Mouse (Mus musculus) hindbrain, embryonic 15.5 days (tissue): ENCODE results near the gene Alg14. TPM values are rescaled to one million over a fixed set of nuclear protein-coding genes. Genes with fewer than 3 reads are reported as not detected.
A peak's percentile ranks its signal among the peaks of the same experiment; 100 is the strongest.

Experiments used
- ATAC-seq: fragments of 200-750 bp; cut with Nextera tagmentation; 2 replicates; pipeline ENCODE4 v1.8.0; 2017; ENCODE audit warnings: low read depth, moderate number of reproducible peaks, moderate TSS enrichment; ENCODE audit not compliant: low FRiP score
- H3K27ac ChIP-seq: fragments of 300-500 bp; sonication (generic); replicated peaks from 2 replicates; pipeline ENCODE4 v1.5.1; 2015; ENCODE audit warnings: mild to moderate bottlenecking, inconsistent platforms
- H3K27me3 ChIP-seq: fragments of 300-500 bp; sonication (generic); 2 replicates; pipeline ENCODE4 v1.6.1; 2015; ENCODE audit warnings: control low read depth, inconsistent platforms
- H3K36me3 ChIP-seq: fragments of 300-500 bp; sonication (generic); 2 replicates; pipeline ENCODE4 v1.6.1; 2015; ENCODE audit warnings: control low read depth, inconsistent platforms
- H3K4me1 ChIP-seq: fragments of 300-500 bp; sonication (generic); replicated peaks from 2 replicates; pipeline ENCODE4 v1.6.1; 2015; ENCODE audit warnings: control low read depth, inconsistent platforms
- H3K4me2 ChIP-seq: fragments of 300-500 bp; sonication (generic); 2 replicates; pipeline ENCODE4 v1.6.1; 2015; ENCODE audit warnings: moderate library complexity, mild to moderate bottlenecking, inconsistent platforms
- H3K4me3 ChIP-seq: fragments of 300-500 bp; sonication (generic); 2 replicates; pipeline ENCODE4 v1.5.1; 2015; ENCODE audit warnings: mild to moderate bottlenecking, inconsistent platforms
- H3K9ac ChIP-seq: fragments of 300-500 bp; sonication (generic); 2 replicates; pipeline ENCODE4 v1.6.1; 2015; ENCODE audit warnings: inconsistent platforms
- H3K9me3 ChIP-seq: fragments of 300-500 bp; sonication (generic); 2 replicates; pipeline ENCODE4 v1.6.1; 2016; ENCODE audit warnings: control low read depth, inconsistent platforms
- WGBS: fragments of 180-500 bp; shearing (Covaris S2); methylation state at CpG from one replicate; pipeline ENCODE4 v1.1.7; 2015; 5-methylcytosine and 5-hydroxymethylcytosine counted together
- polyA plus RNA-seq: library from polyadenylated mRNA; unstranded; fragments of >200 nt; fragmentation: Nextera tagmentation; extraction: Ambion mirVana; gene quantifications from 2 replicates; pipeline ENCODE4 v1.2.1, GENCODE M21; 2015

Gene Alg14
- polyA plus RNA-seq, 1 experiment from 2014 or later, result 34.6 TPM

- Histone ChIP-seq H3K36me3 (no peaks in the 10 kb centered on the region), H3K9ac (no peak overlapping the region), H3K27ac (peak overlapping the region; percentile 59), H3K4me3 (no peak overlapping the region), H3K27me3 (no peaks in the 10 kb centered on the region), H3K4me2 (no peak overlapping the region), H3K4me1 (peaks cover 28% of the 10 kb centered on the region), H3K9me3 (no peaks in the 10 kb centered on the region)
- ATAC-seq, result peak; percentile 28; the same call in 1 of the 2 replicates
- 40% methylated on average over 8 of the region's 8 CpGs for WGBS
These were observed 52.7 kb downstream of the Alg14 start for GRCm38 (mm10) chr3:121344056-121344945.

- Histone ChIP-seq H3K27ac (0 out of 2 replicates have a peak overlapping the region, but pooled peaks have one; percentile 59), H3K36me3 (no peaks in the 10 kb centered on the region), H3K9ac (no peak overlapping the region), H3K27me3 (no peaks in the 10 kb centered on the region), H3K4me3 (no peak overlapping the region), H3K9me3 (no peaks in the 10 kb centered on the region), H3K4me1 (peaks cover 36% of the 10 kb centered on the region), H3K4me2 (no peak overlapping the region)
- ATAC-seq, result no peak
- 53% methylated on average over 11 of the region's 11 CpGs for WGBS
These were observed 53.5 kb downstream of the Alg14 start for GRCm38 (mm10) chr3:121344951-121345642.

DNA sequence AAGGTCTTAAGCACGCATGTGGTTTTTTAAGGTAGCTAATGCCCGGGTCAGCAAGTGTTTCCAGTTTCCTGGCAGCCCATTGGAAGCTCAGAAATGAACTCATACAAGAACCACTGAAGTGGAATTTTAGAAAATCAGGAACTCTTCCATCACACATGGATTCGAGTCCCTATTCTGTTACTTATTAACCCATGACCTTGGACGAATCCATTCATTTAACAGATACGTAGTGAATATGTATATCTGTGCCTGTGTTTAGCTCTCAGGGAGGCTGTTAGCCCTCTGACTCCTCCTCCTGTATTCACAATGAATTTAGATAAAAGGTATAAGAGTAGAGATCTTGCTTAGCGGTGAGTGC lies 54.0 kb downstream of the Alg14 start:
- 53% methylated on average over 6 of the region's 6 CpGs for WGBS
- Histone ChIP-seq H3K9ac (no peak overlapping the region), H3K4me2 (no peak overlapping the region), H3K4me3 (no peak overlapping the region), H3K9me3 (no peaks in the 10 kb centered on the region), H3K4me1 (peaks cover 38% of the 10 kb centered on the region), H3K27ac (no peak overlapping the region), H3K36me3 (no peaks in the 10 kb centered on the region), H3K27me3 (no peaks in the 10 kb centered on the region)
- no peak for ATAC-seq

GRCm38 (mm10) chr3:121346507-121347267 lies 55.1 kb downstream of the Alg14 start:
- Histone ChIP-seq H3K36me3 (no peaks in the 10 kb centered on the region), H3K9me3 (no peaks in the 10 kb centered on the region), H3K27me3 (no peaks in the 10 kb centered on the region), H3K4me1 (peaks cover 38% of the 10 kb centered on the region), H3K9ac (no peak overlapping the region), H3K4me2 (no peak overlapping the region), H3K27ac (no peak overlapping the region), H3K4me3 (no peak overlapping the region)
- ATAC-seq, result no peak
- WGBS, result 91% methylated on average over 12 of the region's 12 CpGs

DNA sequence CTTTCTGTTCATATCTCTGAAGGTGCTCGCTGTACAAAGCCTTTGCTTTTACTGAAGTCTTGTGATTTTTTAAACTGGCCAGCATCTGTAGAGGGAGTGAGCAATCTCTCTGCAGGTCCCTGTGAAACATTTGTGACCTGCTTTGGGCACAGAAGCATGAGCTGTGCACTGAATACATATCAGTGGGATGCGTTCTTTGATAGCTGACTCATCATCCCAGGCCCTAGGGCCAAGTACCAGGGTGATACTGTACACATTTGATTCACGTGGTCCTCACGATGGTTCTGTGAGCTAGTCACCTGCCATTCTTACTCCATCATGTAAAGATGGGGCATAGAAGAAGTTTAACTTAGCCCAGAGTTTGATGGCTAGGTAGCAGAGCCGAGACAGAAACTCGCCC lies 57.2 kb downstream of the Alg14 start:
- Histone ChIP-seq H3K9ac (no peak overlapping the region), H3K27me3 (no peaks in the 10 kb centered on the region), H3K27ac (0 out of 2 replicates have a peak overlapping the region, but pooled peaks have one; percentile 57), H3K4me3 (no peak overlapping the region), H3K9me3 (no peaks in the 10 kb centered on the region), H3K4me1 (peaks cover 38% of the 10 kb centered on the region), H3K36me3 (no peaks in the 10 kb centered on the region), H3K4me2 (no peak overlapping the region)
- WGBS, result 65% methylated on average over 6 of the region's 6 CpGs
- no peak for ATAC-seq

GRCm38 (mm10) chr3:121349334-121350169 lies 58.0 kb downstream of the Alg14 start:
- peaks cover 32% of the 10 kb centered on the region for H3K4me1 ChIP-seq
- 35% methylated on average over 33 of the region's 33 CpGs for WGBS
- no peak overlapping the region for H3K9ac ChIP-seq
- no peak overlapping the region for H3K4me3 ChIP-seq
- no peaks in the 10 kb centered on the region for H3K27me3 ChIP-seq
- H3K4me2 ChIP-seq, result peak overlapping the region; percentile 23
- peak; percentile 82 for ATAC-seq
- H3K36me3 ChIP-seq, result no peaks in the 10 kb centered on the region
- H3K27ac ChIP-seq, result peak overlapping the region; percentile 57
- no peaks in the 10 kb centered on the region for H3K9me3 ChIP-seq

GRCm38 (mm10) chr3:121351257-121351656 lies 59.7 kb downstream of the Alg14 start:
- no peak overlapping the region for H3K4me2 ChIP-seq
- no peak overlapping the region for H3K4me3 ChIP-seq
- no peak for ATAC-seq
- H3K27me3 ChIP-seq, result no peaks in the 10 kb centered on the region
- WGBS, result 92% methylated on average over 6 of the region's 6 CpGs
- H3K4me1 ChIP-seq, result peaks cover 25% of the 10 kb centered on the region
- no peaks in the 10 kb centered on the region for H3K36me3 ChIP-seq
- no peak overlapping the region for H3K9ac ChIP-seq
- no peak overlapping the region for H3K27ac ChIP-seq
- no peaks in the 10 kb centered on the region for H3K9me3 ChIP-seq

GRCm38 (mm10) chr3:121354281-121354680 lies 62.7 kb downstream of the Alg14 start:
- H3K27ac ChIP-seq, result no peak overlapping the region
- no peak overlapping the region for H3K4me2 ChIP-seq
- H3K4me3 ChIP-seq, result no peak overlapping the region
- H3K9me3 ChIP-seq, result no peaks in the 10 kb centered on the region
- no peaks in the 10 kb centered on the region for H3K36me3 ChIP-seq
- ATAC-seq, result no peak
- peaks cover 10% of the 10 kb centered on the region; the same call in 1 of the 2 replicates for H3K4me1 ChIP-seq
- H3K9ac ChIP-seq, result no peak overlapping the region
- no peaks in the 10 kb centered on the region for H3K27me3 ChIP-seq
- 92% methylated on average over 9 of the region's 9 CpGs for WGBS

- H3K9ac ChIP-seq, result no peak overlapping the region
- whole genome bisulfite sequencing, result 81% methylated on average over 18 of the region's 18 CpGs
- H3K9me3 ChIP-seq, result no peaks in the 10 kb centered on the region
- peaks cover 3% of the 10 kb centered on the region; the same call in 1 of the 2 replicates for H3K4me1 ChIP-seq
- no peaks in the 10 kb centered on the region for H3K36me3 ChIP-seq
- H3K4me2 ChIP-seq, result no peak overlapping the region
- ATAC-seq, result no peak
- no peaks in the 10 kb centered on the region for H3K27me3 ChIP-seq
- no peak overlapping the region for H3K4me3 ChIP-seq
- no peak overlapping the region for H3K27ac ChIP-seq
These were observed 63.4 kb downstream of the Alg14 start for GRCm38 (mm10) chr3:121354861-121355470.

DNA sequence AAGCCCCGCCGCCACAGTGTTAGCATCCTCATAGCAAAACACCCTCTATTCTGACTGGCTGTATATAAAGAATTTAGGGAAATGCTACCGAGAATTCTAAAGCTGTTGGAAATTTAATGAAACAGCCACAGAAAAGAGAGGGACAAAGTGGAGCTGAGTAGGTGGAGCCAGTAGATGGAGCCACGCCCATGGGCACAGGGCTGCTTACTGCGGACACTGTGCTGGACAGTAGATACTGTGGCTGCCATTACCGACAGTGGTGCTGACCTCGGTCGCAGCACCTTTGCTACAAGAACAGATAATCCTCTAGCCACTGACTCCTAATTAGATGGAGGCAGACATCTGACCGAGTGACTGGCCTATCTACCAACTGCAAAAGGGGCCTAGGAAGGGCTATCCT lies 64.0 kb downstream of the Alg14 start:
- Histone ChIP-seq H3K4me2 (no peak overlapping the region), H3K9ac (no peak overlapping the region)

DNA sequence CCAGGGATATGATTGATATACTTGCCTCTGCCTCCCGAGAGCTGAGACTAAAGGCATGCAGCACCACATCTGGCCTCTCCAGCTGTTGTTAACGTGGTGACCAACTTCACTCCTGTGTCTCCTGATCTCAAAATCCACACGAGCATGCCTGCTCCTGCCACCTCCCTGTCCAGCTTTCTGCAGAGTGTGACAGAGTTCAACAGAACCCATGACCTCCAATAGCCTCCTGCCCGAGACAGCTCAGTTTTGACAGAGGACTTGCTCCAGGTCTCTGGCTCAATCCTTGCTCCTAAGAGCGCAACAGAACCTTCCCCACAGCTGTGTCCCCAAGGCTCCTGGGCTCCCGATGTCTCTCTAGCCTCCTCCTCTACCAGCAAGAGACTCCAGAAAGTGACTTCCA lies 64.5 kb downstream of the Alg14 start:
- H3K27me3 ChIP-seq, result no peaks in the 10 kb centered on the region
- H3K27ac ChIP-seq, result no peak overlapping the region
- no peak overlapping the region for H3K4me2 ChIP-seq
- H3K36me3 ChIP-seq, result no peaks in the 10 kb centered on the region
- no peaks in the 10 kb centered on the region for H3K9me3 ChIP-seq
- no peak overlapping the region for H3K9ac ChIP-seq
- no peaks in the 10 kb centered on the region for H3K4me1 ChIP-seq
- no peak for ATAC-seq
- 85% methylated on average over 6 of the region's 6 CpGs for WGBS
- no peak overlapping the region for H3K4me3 ChIP-seq

More for the DNA sequence above, 64.0 kb downstream of the Alg14 start:
- Histone ChIP-seq H3K27me3 (no peaks in the 10 kb centered on the region), H3K4me3 (no peak overlapping the region), H3K4me1 (no peaks in the 10 kb centered on the region), H3K9me3 (no peaks in the 10 kb centered on the region), H3K36me3 (no peaks in the 10 kb centered on the region), H3K27ac (no peak overlapping the region)
- 88% methylated on average over 9 of the region's 9 CpGs for WGBS
- ATAC-seq, result no peak
